Mouse (Mus musculus) ES-E14 (cell line): ENCODE results near the gene Frem2.

Experiments
- HCFC1 ChIP-seq: IDR thresholded peaks from 2 replicates; pipeline ENCODE4 v1.6.1; 2012; ENCODE audit warnings: low read length, inconsistent platforms, borderline replicate concordance; ENCODE audit not compliant: insufficient read depth
- MAFK ChIP-seq: IDR thresholded peaks from 2 replicates; pipeline ENCODE4 v1.6.1; 2014; ENCODE audit warnings: mild to moderate bottlenecking, low read depth, low read length, inconsistent platforms; ENCODE audit not compliant: insufficient read depth

DNA sequence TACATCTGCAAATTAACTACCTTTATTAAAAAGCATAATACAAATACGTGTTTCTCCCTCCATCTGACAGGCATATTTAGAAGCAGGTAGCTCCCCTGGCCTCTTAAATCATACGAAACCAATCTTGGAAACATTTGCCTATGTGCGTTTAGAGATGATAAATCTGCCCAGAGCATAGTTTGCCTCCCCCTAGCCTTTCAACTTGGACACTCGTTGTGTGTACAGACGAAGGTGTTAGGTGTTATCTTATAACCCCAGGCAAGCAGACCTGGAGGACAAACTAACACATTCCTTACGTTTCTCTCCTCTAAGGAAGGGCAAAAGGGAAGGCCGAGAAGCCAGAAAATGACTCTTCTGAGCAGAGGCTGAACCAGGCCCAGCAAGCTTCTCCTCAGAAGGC is 104.5 kb downstream of the Frem2 start:
- TF ChIP-seq HCFC1 (no peak), MAFK (no peak)
